Mouse (Mus musculus) CH12.LX (cell line): ENCODE results near the gene Mcf2l. TPM values are rescaled to one million over a fixed set of nuclear protein-coding genes. Genes with fewer than 3 reads are reported as not detected.

Source experiments
- DNase-seq: peaks from one replicate; pipeline ENCODE4 v3.0.0-alpha.2; 2013; ENCODE audit errors: extremely low read depth
- H3K27ac ChIP-seq: 2 replicates; pipeline ENCODE4 v1.5.1; 2012; ENCODE audit warnings: low read depth, mild to moderate bottlenecking, control low read depth, moderate library complexity; ENCODE audit not compliant: insufficient read depth
- H3K27me3 ChIP-seq: replicated peaks from 2 replicates; pipeline ENCODE3; 2012; ENCODE audit warnings: inconsistent platforms
- H3K36me3 ChIP-seq, 2 experiments: replicated peaks in 1 of 2; 2 replicates each; pipeline versions ENCODE3 to v1.6.1; 2012; ENCODE audit warnings: inconsistent platforms in 1 of 2, low read length in 1 of 2, mild to moderate bottlenecking in 1 of 2, mixed read lengths in 1 of 2, moderate library complexity in 1 of 2; ENCODE audit not compliant: control insufficient read depth in 1 of 2, insufficient read depth in 1 of 2
- H3K4me1 ChIP-seq, 2 experiments: 2 replicates each; pipeline ENCODE4 v1.6.1; 2012; ENCODE audit warnings: inconsistent platforms in 1 of 2, moderate library complexity in 1 of 2; ENCODE audit not compliant: insufficient read depth in 2 of 2, control insufficient read depth in 1 of 2
- H3K4me2 ChIP-seq: 2 replicates; pipeline ENCODE4 v1.6.1; 2012; ENCODE audit warnings: low read depth, mild to moderate bottlenecking, control low read depth; ENCODE audit not compliant: poor library complexity, insufficient read depth, severe bottlenecking
- H3K4me3 ChIP-seq, 3 experiments: fragments of 150-350 bp in 1 of 3; sonication (generic) in 1 of 3; replicated peaks in 1 of 3; 2 replicates each; pipeline versions ENCODE3 to v1.5.1; 2011 to 2012; ENCODE audit warnings: low read depth in 2 of 3, low read length in 2 of 3, mild to moderate bottlenecking in 2 of 3, moderate library complexity in 2 of 3, control low read depth in 1 of 3, improper control_type of control experiment in 1 of 3, inconsistent platforms in 1 of 3, mixed read lengths in 1 of 3; ENCODE audit not compliant: poor library complexity in 1 of 3
- H3K79me2 ChIP-seq: replicated peaks from 2 replicates; pipeline ENCODE4 v1.6.1; 2012; ENCODE audit warnings: mild to moderate bottlenecking, moderate library complexity; ENCODE audit not compliant: control insufficient read depth, poor library complexity, insufficient read depth, severe bottlenecking; ENCODE audit errors: extremely low read depth
- H3K9ac ChIP-seq: 2 replicates; pipeline ENCODE4 v1.6.1; 2012; ENCODE audit warnings: low read depth, mild to moderate bottlenecking, control low read depth, moderate library complexity; ENCODE audit not compliant: insufficient read depth
- H3K9me3 ChIP-seq: replicated peaks from 2 replicates; pipeline ENCODE3; 2012; ENCODE audit warnings: low read length, inconsistent platforms, mixed read lengths
- BHLHE40 ChIP-seq: IDR thresholded peaks from 2 replicates; pipeline ENCODE4 v1.6.1; 2011; ENCODE audit warnings: mild to moderate bottlenecking, low read depth, low read length, improper control_type of control experiment
- CTCF ChIP-seq, 2 experiments: IDR thresholded peaks in 1 of 2; conservative IDR thresholded peaks in 1 of 2; 2 replicates each; pipeline ENCODE4 v1.5.1; 2011 to 2012; ENCODE audit warnings: low read depth in 2 of 2, low read length in 2 of 2, improper control_type of control experiment in 1 of 2, inconsistent platforms in 1 of 2, mild to moderate bottlenecking in 1 of 2, moderate library complexity in 1 of 2
- E2F4 ChIP-seq: IDR thresholded peaks from 2 replicates; pipeline ENCODE4 v1.6.1; 2011; ENCODE audit warnings: low read depth, low read length, improper control_type of control experiment; ENCODE audit not compliant: insufficient replicate concordance
- ELF1 ChIP-seq: IDR thresholded peaks from 2 replicates; pipeline ENCODE4 v1.6.1; 2014; ENCODE audit warnings: low read depth, mild to moderate bottlenecking, inconsistent platforms, low read length, improper control_type of control experiment
- HCFC1 ChIP-seq: IDR thresholded peaks from 2 replicates; pipeline ENCODE4 v1.6.1; 2012; ENCODE audit warnings: low read depth, mild to moderate bottlenecking, inconsistent platforms, low read length, improper control_type of control experiment
- IRF4 ChIP-seq: IDR thresholded peaks from 2 replicates; pipeline ENCODE4 v1.6.1; 2014; ENCODE audit warnings: low read depth, mild to moderate bottlenecking, inconsistent platforms, low read length, improper control_type of control experiment
- JUND ChIP-seq: conservative IDR thresholded peaks from 2 replicates; pipeline ENCODE4 v1.6.1; 2011; ENCODE audit warnings: low read depth, low read length, improper control_type of control experiment
- KAT2A ChIP-seq: IDR thresholded peaks from 2 replicates; pipeline ENCODE4 v1.6.1; 2012; ENCODE audit warnings: low read length, improper control_type of control experiment, inconsistent platforms; ENCODE audit not compliant: insufficient replicate concordance
- MAX ChIP-seq: IDR thresholded peaks from 2 replicates; pipeline ENCODE4 v1.6.1; 2011; ENCODE audit warnings: low read length, improper control_type of control experiment
- MEF2A ChIP-seq: IDR thresholded peaks from 2 replicates; pipeline ENCODE4 v1.6.1; 2014; ENCODE audit warnings: low read depth, mild to moderate bottlenecking, inconsistent platforms, low read length, improper control_type of control experiment, borderline replicate concordance
- MXI1 ChIP-seq: IDR thresholded peaks from 2 replicates; pipeline ENCODE4 v1.6.1; 2011; ENCODE audit warnings: mild to moderate bottlenecking, low read depth, low read length, improper control_type of control experiment
- NELFE ChIP-seq: IDR thresholded peaks from 2 replicates; pipeline ENCODE4 v1.6.1; 2011; ENCODE audit warnings: low read depth, low read length, improper control_type of control experiment
- POLR2AphosphoS2 ChIP-seq: IDR thresholded peaks from 2 replicates; pipeline ENCODE4 v1.6.1; 2011; ENCODE audit warnings: low read depth, low read length, improper control_type of control experiment
- RAD21 ChIP-seq: IDR thresholded peaks from 2 replicates; pipeline ENCODE4 v1.6.1; 2011; ENCODE audit warnings: low read depth, mild to moderate bottlenecking, low read length, improper control_type of control experiment, moderate library complexity
- RCOR1 ChIP-seq: conservative IDR thresholded peaks from 2 replicates; pipeline ENCODE4 v1.6.1; 2012; ENCODE audit warnings: low read depth, mild to moderate bottlenecking, inconsistent platforms, low read length, improper control_type of control experiment
- SMC3 ChIP-seq: IDR thresholded peaks from 2 replicates; pipeline ENCODE4 v1.6.1; 2011; ENCODE audit warnings: low read depth, low read length, improper control_type of control experiment
- TBP ChIP-seq: conservative IDR thresholded peaks from 2 replicates; pipeline ENCODE4 v1.6.1; 2011; ENCODE audit warnings: low read depth, low read length, improper control_type of control experiment
- USF1 ChIP-seq: IDR thresholded peaks from 2 replicates; pipeline ENCODE4 v1.6.1; 2014; ENCODE audit warnings: low read depth, mild to moderate bottlenecking, inconsistent platforms, low read length, improper control_type of control experiment
- USF2 ChIP-seq: conservative IDR thresholded peaks from 2 replicates; pipeline ENCODE4 v1.6.1; 2011; ENCODE audit warnings: low read depth, low read length, improper control_type of control experiment
- ZC3H11A ChIP-seq: IDR thresholded peaks from 2 replicates; pipeline ENCODE4 v1.6.1; 2012; ENCODE audit warnings: low read depth, mild to moderate bottlenecking, inconsistent platforms, low read length, improper control_type of control experiment
- ZMIZ1 ChIP-seq: IDR thresholded peaks from 2 replicates; pipeline ENCODE4 v1.6.1; 2012; ENCODE audit warnings: low read depth, mild to moderate bottlenecking, inconsistent platforms, low read length, improper control_type of control experiment
- dilution Hi-C: fragments of 300-500 bp; cut with MboI; formaldehyde crosslinking; loops from 2 replicates; pipeline ENCODE4 v1.14.3; 2020; ENCODE audit warnings: low sequenced_read_pairs; ENCODE audit not compliant: extremely low pct_unique_long_range_greater_than_20kb, extremely low pct_ligation_motif_present
- in situ Hi-C: fragments of 300-500 bp; cut with MboI; formaldehyde crosslinking; loops from 3 replicates; pipeline ENCODE4 v1.14.3; 2019; ENCODE audit warnings: low sequenced_read_pairs, low pct_ligation_motif_present, low pct_unique_long_range_greater_than_20kb, mixed read lengths
- polyA plus RNA-seq: library from polyadenylated mRNA; unstranded; fragments of >175 nt; gene quantifications from 2 replicates; pipeline ENCODE4 v1.2.1, GENCODE M21; 2012; ENCODE audit warnings: low read depth; ENCODE audit not compliant: insufficient read length
- total RNA-seq, 2 experiments: library from RNA; depleted of rRNA; stranded (reverse); fragments of 300-350 nt in 1 of 2; fragments of >200 nt in 1 of 2; gene quantifications; 2 replicates each; pipeline ENCODE4 v1.2.3; 2012 to 2014

Mcf2l gene
- total and polyA plus RNA-seq, 3 experiments: not detected

- Histone ChIP-seq H3K27me3 (peaks cover 96% of the 10 kb centered on the region), H3K4me2 (no peak overlapping the region), H3K4me3 (no peak overlapping the region), H3K36me3 (no peaks in the 10 kb centered on the region), H3K79me2 (no peaks in the 10 kb centered on the region), H3K9me3 (no peaks in the 10 kb centered on the region), H3K27ac (no peak overlapping the region), H3K9ac (no peak overlapping the region), H3K4me1 (no peaks in the 10 kb centered on the region)
- dilution Hi-C loops (no loop called here), in situ Hi-C loops (loop anchor here (25.0 kb wide), 1 partner anchor 223 kb away; the partner anchor contains the start of gene Grtp1)
- TF ChIP-seq RAD21 (peak; percentile 33), CTCF (conservative IDR thresholded peaks at IDR 0.05 in 1 of 2, IDR thresholded peaks at IDR 0.05 in 1 of 2; ENCODE audit: low read depth in 2 of 2, low read length in 2 of 2) (peak in 1 of 2 experiments; percentile 55; a peak in 2 of 4 replicates), JUND (no peak), SMC3 (peak; percentile 42)
- DNase-seq: no peak
Observed at GRCm38 (mm10) chr8:12988722-12989430, 115.3 kb downstream of the Mcf2l start.

GRCm38 (mm10) chr8:12991411-12991810 is 117.8 kb downstream of the Mcf2l start:
- Histone ChIP-seq H3K4me3 (no peak overlapping the region), H3K36me3 (no peaks in the 10 kb centered on the region), H3K4me1 (no peaks in the 10 kb centered on the region), H3K79me2 (no peaks in the 10 kb centered on the region), H3K27ac (no peak overlapping the region), H3K9ac (no peak overlapping the region), H3K4me2 (no peak overlapping the region), H3K9me3 (no peaks in the 10 kb centered on the region), H3K27me3 (peaks cover 96% of the 10 kb centered on the region)
- no peak for TF ChIP-seq USF1
- no peak for DNase-seq
- dilution Hi-C loops: no loop called here
- in situ Hi-C loops: loop anchor here (25.0 kb wide), 1 partner anchor 221 kb away; the partner anchor contains the start of gene Grtp1

GRCm38 (mm10) chr8:12994468-12994867 is 120.9 kb downstream of the Mcf2l start:
- no peaks in the 10 kb centered on the region for H3K4me1 ChIP-seq
- TF ChIP-seq RAD21 (no peak), ZMIZ1 (no peak), HCFC1 (no peak), MXI1 (no peak), ELF1 (no peak), RCOR1 (no peak), USF1 (no peak), NELFE (no peak), IRF4 (no peak), BHLHE40 (no peak), MAX (no peak), TBP (no peak), E2F4 (no peak), POLR2AphosphoS2 (no peak), USF2 (no peak), KAT2A (no peak), MEF2A (no peak), ZC3H11A (no peak)
- no peak overlapping the region for H3K9ac ChIP-seq
- H3K9me3 ChIP-seq: no peaks in the 10 kb centered on the region
- no peak overlapping the region for H3K4me3 ChIP-seq
- dilution Hi-C loops (no loop called here), in situ Hi-C loops (loop anchor here (25.0 kb wide), 1 partner anchor 218 kb away; the partner anchor contains the start of gene Grtp1)
- H3K27me3 ChIP-seq: peaks cover 97% of the 10 kb centered on the region
- H3K36me3 ChIP-seq: no peaks in the 10 kb centered on the region
- no peak for DNase-seq
- no peak overlapping the region for H3K27ac ChIP-seq
- no peaks in the 10 kb centered on the region for H3K79me2 ChIP-seq
- no peak overlapping the region for H3K4me2 ChIP-seq
